Mouse (Mus musculus) Muller cell, postnatal 12 days (primary cell): ENCODE measurements around the gene Ehmt1.

Experiments used
- DNase-seq: peaks from one replicate; pipeline ENCODE4 v3.0.0-alpha.2; 2015; ENCODE audit errors: inconsistent ontology term

The Ehmt1 gene

GRCm38 (mm10) chr2:24806143-24806542 lies 113.3 kb downstream of the Ehmt1 start:
- peak; percentile 62 for DNase-seq

- DNase-seq = no peak
Observed at GRCm38 (mm10) chr2:24805621-24806020, 113.8 kb downstream of the Ehmt1 start.

- DNase-seq = no peak
Observed at GRCm38 (mm10) chr2:24796833-24797457, 122.5 kb downstream of the Ehmt1 start.

GRCm38 (mm10) chr2:24787250-24787649 lies 132.2 kb downstream of the Ehmt1 start:
- no peak for DNase-seq

GRCm38 (mm10) chr2:24781253-24781652 lies 138.2 kb downstream of the Ehmt1 start:
- no peak for DNase-seq

GRCm38 (mm10) chr2:24776831-24777230 lies 142.6 kb downstream of the Ehmt1 start:
- no peak for DNase-seq

- DNase-seq = no peak
Observed at GRCm38 (mm10) chr2:24775951-24776587, 143.3 kb downstream of the Ehmt1 start.

GRCm38 (mm10) chr2:24774832-24775231 lies 144.6 kb downstream of the Ehmt1 start:
- DNase-seq = no peak

- no peak for DNase-seq
Observed at GRCm38 (mm10) chr2:24770861-24771260, 148.6 kb downstream of the Ehmt1 start.

- DNase-seq = peak; percentile 75
Observed at GRCm38 (mm10) chr2:24763115-24763557, 156.3 kb downstream of the Ehmt1 start, which contains the start of gene Cacna1b. TSS of gene Cacna1b (minus strand) at chr2:24763152.

GRCm38 (mm10) chr2:24762446-24762960 lies 156.9 kb downstream of the Ehmt1 start:
- DNase-seq = no peak

- DNase-seq = peak; percentile 72
Observed at GRCm38 (mm10) chr2:24761923-24762445, 157.4 kb downstream of the Ehmt1 start.

GRCm38 (mm10) chr2:24755276-24755675 lies 164.1 kb downstream of the Ehmt1 start:
- peak; percentile 28 for DNase-seq

GRCm38 (mm10) chr2:24752599-24752998 lies 166.8 kb downstream of the Ehmt1 start:
- peak; percentile 56 for DNase-seq

GRCm38 (mm10) chr2:24750051-24750450 lies 169.4 kb downstream of the Ehmt1 start:
- DNase-seq = no peak

- no peak for DNase-seq
Observed at GRCm38 (mm10) chr2:24747878-24748277, 171.5 kb downstream of the Ehmt1 start.
